Mouse (Mus musculus) neural tube, embryonic 14.5 days (tissue): ENCODE data around the gene Ndc1. TPM values are rescaled to one million over a fixed set of nuclear protein-coding genes. Genes with fewer than 3 reads are reported as not detected.

Source experiments
- ATAC-seq: fragments of 200-750 bp; cut with Nextera tagmentation; 2 replicates; pipeline ENCODE4 v1.8.0; 2017; ENCODE audit warnings: low read depth, mild to moderate bottlenecking, moderate TSS enrichment, moderate library complexity
- H3K27ac ChIP-seq: fragments of 300-500 bp; sonication (generic); 2 replicates; pipeline ENCODE4 v1.5.1; 2014; ENCODE audit warnings: low read depth, mild to moderate bottlenecking, control low read depth, low read length, moderate library complexity, mixed read lengths
- H3K27me3 ChIP-seq: fragments of 300-500 bp; sonication (generic); 2 replicates; pipeline ENCODE4 v1.6.1; 2014; ENCODE audit warnings: low read length; ENCODE audit not compliant: control insufficient read depth, insufficient read depth
- H3K36me3 ChIP-seq: fragments of 300-500 bp; sonication (generic); 2 replicates; pipeline ENCODE4 v1.6.1; 2014; ENCODE audit warnings: low read length, mixed read lengths; ENCODE audit not compliant: control insufficient read depth, insufficient read depth
- H3K4me1 ChIP-seq: fragments of 300-500 bp; sonication (generic); 2 replicates; pipeline ENCODE4 v1.6.1; 2014; ENCODE audit warnings: low read length; ENCODE audit not compliant: control insufficient read depth, insufficient read depth
- H3K4me2 ChIP-seq: fragments of 300-500 bp; sonication (generic); 2 replicates; pipeline ENCODE4 v1.6.1; 2014; ENCODE audit warnings: mild to moderate bottlenecking, low read depth, low read length, control low read depth
- H3K4me3 ChIP-seq: fragments of 300-500 bp; sonication (generic); 2 replicates; pipeline ENCODE4 v1.5.1; 2014; ENCODE audit warnings: low read depth, low read length, control low read depth, mixed read lengths
- H3K9ac ChIP-seq: fragments of 300-500 bp; sonication (generic); replicated peaks from 2 replicates; pipeline ENCODE4 v1.6.1; 2014; ENCODE audit warnings: low read depth, mild to moderate bottlenecking, control low read depth, low read length, mixed read lengths
- H3K9me3 ChIP-seq: fragments of 300-500 bp; sonication (generic); 2 replicates; pipeline ENCODE4 v1.6.1; 2016; ENCODE audit warnings: low read length; ENCODE audit not compliant: control insufficient read depth
- WGBS: fragments of 180-500 bp; shearing (Covaris S2); extraction: QIAGEN DNeasy Blood & Tissue Kit; methylation state at CpG from one replicate; pipeline ENCODE4 v1.1.7; 2014; 5-methylcytosine and 5-hydroxymethylcytosine counted together
- polyA plus RNA-seq: library from polyadenylated mRNA; unstranded; fragments of >200 nt; fragmentation: Nextera tagmentation; extraction: Ambion mirVana; gene quantifications from 2 replicates; pipeline ENCODE4 v1.2.1, GENCODE M21; 2014

Gene Ndc1
- polyA plus RNA-seq, 1 experiment from 2014 or later = 22.5 TPM

GRCm38 (mm10) chr4:107380871-107381270 lies 13.3 kb downstream of the Ndc1 start:
- no peak overlapping the region for H3K27ac ChIP-seq
- no peaks in the 10 kb centered on the region for H3K27me3 ChIP-seq
- no peaks in the 10 kb centered on the region for H3K9me3 ChIP-seq
- H3K4me2 ChIP-seq = no peak overlapping the region
- peaks cover 5% of the 10 kb centered on the region; the same call in 1 of the 2 replicates for H3K36me3 ChIP-seq
- WGBS = 85% methylated on average over 7 of the region's 7 CpGs
- H3K4me3 ChIP-seq = no peak overlapping the region
- H3K9ac ChIP-seq = no peak overlapping the region
- H3K4me1 ChIP-seq = no peaks in the 10 kb centered on the region
- ATAC-seq = no peak

- no peak overlapping the region for H3K4me3 ChIP-seq
- H3K27ac ChIP-seq = no peak overlapping the region
- H3K9me3 ChIP-seq = no peaks in the 10 kb centered on the region
- ATAC-seq = no peak
- H3K4me1 ChIP-seq = no peaks in the 10 kb centered on the region
- no peak overlapping the region for H3K4me2 ChIP-seq
- WGBS = 94% methylated on average over 4 of the region's 4 CpGs
- H3K9ac ChIP-seq = no peak overlapping the region
- H3K27me3 ChIP-seq = no peaks in the 10 kb centered on the region
- H3K36me3 ChIP-seq = peaks cover 10% of the 10 kb centered on the region; the same call in 1 of the 2 replicates
Measured at GRCm38 (mm10) chr4:107387038-107387437, 19.5 kb downstream of the Ndc1 start.

- Histone ChIP-seq H3K9ac (no peak overlapping the region), H3K27ac (no peak overlapping the region)
Measured at GRCm38 (mm10) chr4:107387465-107387864, 19.9 kb downstream of the Ndc1 start.

GRCm38 (mm10) chr4:107388291-107388690 lies 20.7 kb downstream of the Ndc1 start:
- Histone ChIP-seq H3K36me3 (peaks cover 10% of the 10 kb centered on the region; the same call in 1 of the 2 replicates), H3K9ac (no peak overlapping the region)

More at GRCm38 (mm10) chr4:107387465-107387864, 19.9 kb downstream of the Ndc1 start:
- Histone ChIP-seq H3K4me3 (no peak overlapping the region), H3K36me3 (peaks cover 10% of the 10 kb centered on the region; the same call in 1 of the 2 replicates), H3K27me3 (no peaks in the 10 kb centered on the region), H3K9me3 (no peaks in the 10 kb centered on the region), H3K4me2 (no peak overlapping the region), H3K4me1 (no peaks in the 10 kb centered on the region)
- 94% methylated on average over 8 of the region's 8 CpGs for WGBS
- ATAC-seq = no peak

GRCm38 (mm10) chr4:107389345-107389744 lies 21.8 kb downstream of the Ndc1 start:
- 94% methylated on average over 3 of the region's 3 CpGs for WGBS
- H3K9ac ChIP-seq = no peak overlapping the region
- H3K27me3 ChIP-seq = no peaks in the 10 kb centered on the region
- H3K9me3 ChIP-seq = no peaks in the 10 kb centered on the region
- no peak overlapping the region for H3K4me2 ChIP-seq
- H3K4me3 ChIP-seq = no peak overlapping the region
- no peak for ATAC-seq
- no peaks in the 10 kb centered on the region for H3K4me1 ChIP-seq
- H3K27ac ChIP-seq = no peak overlapping the region
- peaks cover 10% of the 10 kb centered on the region; the same call in 1 of the 2 replicates for H3K36me3 ChIP-seq

More at GRCm38 (mm10) chr4:107388291-107388690, 20.7 kb downstream of the Ndc1 start:
- H3K27me3 ChIP-seq = no peaks in the 10 kb centered on the region
- H3K4me1 ChIP-seq = no peaks in the 10 kb centered on the region
- H3K27ac ChIP-seq = no peak overlapping the region
- no peak overlapping the region for H3K4me3 ChIP-seq
- H3K4me2 ChIP-seq = no peak overlapping the region
- 93% methylated on average over 2 of the region's 2 CpGs for WGBS
- no peaks in the 10 kb centered on the region for H3K9me3 ChIP-seq
- no peak for ATAC-seq

- no peaks in the 10 kb centered on the region for H3K9me3 ChIP-seq
- no peak for ATAC-seq
Measured at GRCm38 (mm10) chr4:107393771-107394170, 26.2 kb downstream of the Ndc1 start.

GRCm38 (mm10) chr4:107420202-107420601 lies 52.6 kb downstream of the Ndc1 start:
- H3K27me3 ChIP-seq = no peaks in the 10 kb centered on the region
- H3K4me1 ChIP-seq = no peaks in the 10 kb centered on the region
- ATAC-seq = no peak

More at GRCm38 (mm10) chr4:107393771-107394170, 26.2 kb downstream of the Ndc1 start:
- 90% methylated on average over 2 of the region's 2 CpGs for WGBS
- H3K9ac ChIP-seq = no peak overlapping the region
- H3K36me3 ChIP-seq = 0 out of 2 replicates have a peak, but pooled peaks cover 7% of the 10 kb centered on the region
- no peak overlapping the region for H3K4me2 ChIP-seq
- H3K27me3 ChIP-seq = no peaks in the 10 kb centered on the region
- H3K4me3 ChIP-seq = no peak overlapping the region
- no peak overlapping the region for H3K27ac ChIP-seq
- no peaks in the 10 kb centered on the region for H3K4me1 ChIP-seq

GRCm38 (mm10) chr4:107421711-107422110 lies 54.1 kb downstream of the Ndc1 start:
- H3K4me1 ChIP-seq = no peaks in the 10 kb centered on the region
- H3K9me3 ChIP-seq = no peaks in the 10 kb centered on the region
- H3K4me2 ChIP-seq = peak overlapping the region; percentile 31
- H3K4me3 ChIP-seq = no peak overlapping the region
- WGBS = 5% methylated on average over 14 of the region's 14 CpGs
- H3K27me3 ChIP-seq = no peaks in the 10 kb centered on the region
- H3K9ac ChIP-seq = no peak overlapping the region; the same call in 1 of the 2 replicates
- H3K36me3 ChIP-seq = no peaks in the 10 kb centered on the region
- H3K27ac ChIP-seq = no peak overlapping the region
- ATAC-seq = no peak

More at GRCm38 (mm10) chr4:107420202-107420601, 52.6 kb downstream of the Ndc1 start:
- Histone ChIP-seq H3K4me3 (no peak overlapping the region), H3K27ac (no peak overlapping the region), H3K4me2 (no peak overlapping the region), H3K36me3 (no peaks in the 10 kb centered on the region), H3K9ac (no peak overlapping the region), H3K9me3 (no peaks in the 10 kb centered on the region)
- WGBS = 92% methylated on average over 4 of the region's 4 CpGs

- WGBS = 23% methylated on average over 6 of the region's 6 CpGs
- no peaks in the 10 kb centered on the region for H3K4me1 ChIP-seq
- H3K4me3 ChIP-seq = no peak overlapping the region
- no peaks in the 10 kb centered on the region for H3K36me3 ChIP-seq
- H3K9ac ChIP-seq = no peak overlapping the region
- no peaks in the 10 kb centered on the region for H3K9me3 ChIP-seq
- H3K27ac ChIP-seq = no peak overlapping the region
- no peak for ATAC-seq
- peak overlapping the region; percentile 31; the same call in 1 of the 2 replicates for H3K4me2 ChIP-seq
- no peaks in the 10 kb centered on the region for H3K27me3 ChIP-seq
Measured at GRCm38 (mm10) chr4:107422176-107422575, 54.6 kb downstream of the Ndc1 start.
